Mouse (Mus musculus): ENCODE data around the gene Purb.

Gene Purb

GRCm38 (mm10) chr11:6445441-6445840 is 30.3 kb downstream of the Purb start:
- no peak for TF ChIP-seq POU5F1 (IDR thresholded peaks at IDR 0.05; ENCODE audit: borderline replicate concordance, low read length)
- no peak for TF ChIP-seq NANOG (IDR thresholded peaks at IDR 0.05; ENCODE audit: borderline replicate concordance, low read length)
- TF ChIP-seq CTCF (conservative IDR thresholded peaks at IDR 0.05; ENCODE audit: low read length): no peak; the same call in 1 of the 2 replicates
- Histone ChIP-seq H3K4me3 (replicated peaks; ENCODE audit: low read length) (peak overlapping the region; percentile 71; the same call in 1 of the 2 replicates), H3K36me3 (ENCODE audit: insufficient read depth, low read length) (0 out of 2 replicates have a peak, but pooled peaks cover 3% of the 10 kb centered on the region), H3K27me3 (ENCODE audit: insufficient read depth, low read length) (no peaks in the 10 kb centered on the region), H3K9me3 (ENCODE audit: low read length) (peaks cover 21% of the 10 kb centered on the region), H3K4me1 (replicated peaks; ENCODE audit: low read depth, low read length) (peaks cover 42% of the 10 kb centered on the region)

GRCm38 (mm10) chr11:6444077-6444853 is 31.5 kb downstream of the Purb start, which contains the start of gene H2afv:
Gene H2afv (minus strand): TSS chr11:6444443.
- TF ChIP-seq NANOG (IDR thresholded peaks at IDR 0.05; ENCODE audit: borderline replicate concordance, low read length) (no peak), POU5F1 (IDR thresholded peaks at IDR 0.05; ENCODE audit: borderline replicate concordance, low read length) (no peak), CTCF (conservative IDR thresholded peaks at IDR 0.05; ENCODE audit: low read length) (no peak)
- H3K36me3 ChIP-seq (ENCODE audit: insufficient read depth, low read length): peaks cover 8% of the 10 kb centered on the region; the same call in 1 of the 2 replicates
- H3K4me3 ChIP-seq (replicated peaks; ENCODE audit: low read length): peak within 1 kb of the TSS; percentile 88
- peaks cover 52% of the 10 kb centered on the region for H3K4me1 ChIP-seq (replicated peaks; ENCODE audit: low read depth, low read length)
- H3K27me3 ChIP-seq (ENCODE audit: insufficient read depth, low read length): no peaks in the 10 kb centered on the region
- H3K9me3 ChIP-seq (ENCODE audit: low read length): peaks cover 21% of the 10 kb centered on the region

DNA sequence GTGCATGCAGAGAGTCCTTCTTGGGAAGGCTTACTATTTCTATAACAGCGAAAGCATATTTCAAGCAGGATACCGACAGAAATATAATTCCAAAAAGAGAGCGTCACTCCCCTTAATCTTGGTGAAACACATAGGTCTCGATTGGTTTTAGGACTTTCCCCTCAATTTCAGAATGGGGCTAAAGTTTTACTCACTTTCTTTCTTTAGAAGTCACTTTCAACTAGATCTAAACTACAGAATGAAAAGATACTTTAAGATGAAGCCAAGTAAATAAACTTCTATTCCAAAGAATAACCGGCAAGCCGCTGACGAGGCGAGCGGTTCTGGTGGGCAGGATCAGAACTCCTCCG is 32.0 kb downstream of the Purb start:
- Histone ChIP-seq H3K4me1 (replicated peaks; ENCODE audit: low read depth, low read length) (peaks cover 58% of the 10 kb centered on the region), H3K36me3 (ENCODE audit: insufficient read depth, low read length) (peaks cover 14% of the 10 kb centered on the region)

GRCm38 (mm10) chr11:6443102-6443501 is 32.6 kb downstream of the Purb start:
- TF ChIP-seq NANOG (IDR thresholded peaks at IDR 0.05; ENCODE audit: borderline replicate concordance, low read length): no peak
- no peak for TF ChIP-seq POU5F1 (IDR thresholded peaks at IDR 0.05; ENCODE audit: borderline replicate concordance, low read length)
- no peak for TF ChIP-seq CTCF (conservative IDR thresholded peaks at IDR 0.05; ENCODE audit: low read length)
- Histone ChIP-seq H3K4me1 (replicated peaks; ENCODE audit: low read depth, low read length) (peaks cover 59% of the 10 kb centered on the region), H3K27me3 (ENCODE audit: insufficient read depth, low read length) (no peaks in the 10 kb centered on the region), H3K36me3 (ENCODE audit: insufficient read depth, low read length) (peaks cover 20% of the 10 kb centered on the region), H3K9me3 (ENCODE audit: low read length) (peaks cover 12% of the 10 kb centered on the region), H3K4me3 (replicated peaks; ENCODE audit: low read length) (peak overlapping the region; percentile 88)

More for the DNA sequence above, 32.0 kb downstream of the Purb start:
- no peaks in the 10 kb centered on the region for H3K27me3 ChIP-seq (ENCODE audit: insufficient read depth, low read length)
- H3K4me3 ChIP-seq (replicated peaks; ENCODE audit: low read length): peak overlapping the region; percentile 88
- TF ChIP-seq CTCF (conservative IDR thresholded peaks at IDR 0.05; ENCODE audit: low read length) (no peak), POU5F1 (IDR thresholded peaks at IDR 0.05; ENCODE audit: borderline replicate concordance, low read length) (no peak), NANOG (IDR thresholded peaks at IDR 0.05; ENCODE audit: borderline replicate concordance, low read length) (no peak)
- peaks cover 16% of the 10 kb centered on the region for H3K9me3 ChIP-seq (ENCODE audit: low read length)

DNA sequence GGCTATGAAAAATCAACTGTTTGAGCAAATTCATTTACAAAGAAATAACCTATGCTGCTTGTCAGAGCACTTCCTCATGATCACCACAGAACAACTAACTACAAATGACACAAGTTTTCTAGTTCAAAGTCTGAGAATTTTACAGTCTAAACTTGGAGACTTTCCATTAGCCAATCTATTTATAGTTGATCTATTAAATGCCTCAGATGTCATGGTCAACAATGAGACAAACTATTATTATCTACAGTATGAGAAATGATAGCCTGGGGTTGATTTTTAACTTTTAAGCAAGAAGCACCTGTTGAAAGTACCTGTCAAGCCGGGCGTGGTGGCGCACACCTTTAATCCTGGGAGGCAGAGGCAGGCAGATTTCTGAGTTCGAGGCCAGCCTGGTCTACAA is 33.2 kb downstream of the Purb start:
- TF ChIP-seq POU5F1 (IDR thresholded peaks at IDR 0.05; ENCODE audit: borderline replicate concordance, low read length) (no peak), CTCF (conservative IDR thresholded peaks at IDR 0.05; ENCODE audit: low read length) (no peak), NANOG (IDR thresholded peaks at IDR 0.05; ENCODE audit: borderline replicate concordance, low read length) (no peak)
- Histone ChIP-seq H3K36me3 (ENCODE audit: insufficient read depth, low read length) (peaks cover 25% of the 10 kb centered on the region), H3K4me1 (replicated peaks; ENCODE audit: low read depth, low read length) (peaks cover 62% of the 10 kb centered on the region), H3K9me3 (ENCODE audit: low read length) (peaks cover 7% of the 10 kb centered on the region), H3K4me3 (replicated peaks; ENCODE audit: low read length) (no peak overlapping the region), H3K27me3 (ENCODE audit: insufficient read depth, low read length) (no peaks in the 10 kb centered on the region)

DNA sequence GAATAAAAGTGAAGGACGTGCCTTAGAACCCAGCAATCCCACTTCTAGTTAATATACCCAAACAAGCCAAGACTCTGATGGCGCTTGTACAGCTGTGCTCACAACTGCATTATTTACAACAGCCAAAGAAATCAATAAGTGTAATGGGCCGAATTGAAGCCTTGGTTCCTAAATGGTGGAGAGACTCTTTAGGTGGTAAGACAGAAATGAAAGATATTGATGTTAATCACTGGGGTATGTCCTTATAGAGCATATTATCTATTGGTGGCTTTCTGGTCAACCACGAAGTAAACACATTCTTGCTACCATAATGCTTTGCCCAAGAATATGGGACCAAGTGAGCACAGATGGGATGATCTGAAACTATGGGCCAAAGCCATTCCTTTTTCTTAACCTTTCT is 35.5 kb downstream of the Purb start:
- H3K4me1 ChIP-seq (replicated peaks; ENCODE audit: low read depth, low read length): peaks cover 66% of the 10 kb centered on the region
- H3K9me3 ChIP-seq (ENCODE audit: low read length): no peaks in the 10 kb centered on the region
- no peak overlapping the region for H3K4me3 ChIP-seq (replicated peaks; ENCODE audit: low read length)
- no peaks in the 10 kb centered on the region for H3K27me3 ChIP-seq (ENCODE audit: insufficient read depth, low read length)
- no peak for TF ChIP-seq POU5F1 (IDR thresholded peaks at IDR 0.05; ENCODE audit: borderline replicate concordance, low read length)
- TF ChIP-seq CTCF (conservative IDR thresholded peaks at IDR 0.05; ENCODE audit: low read length): no peak
- no peak for TF ChIP-seq NANOG (IDR thresholded peaks at IDR 0.05; ENCODE audit: borderline replicate concordance, low read length)
- peaks cover 45% of the 10 kb centered on the region for H3K36me3 ChIP-seq (ENCODE audit: insufficient read depth, low read length)

DNA sequence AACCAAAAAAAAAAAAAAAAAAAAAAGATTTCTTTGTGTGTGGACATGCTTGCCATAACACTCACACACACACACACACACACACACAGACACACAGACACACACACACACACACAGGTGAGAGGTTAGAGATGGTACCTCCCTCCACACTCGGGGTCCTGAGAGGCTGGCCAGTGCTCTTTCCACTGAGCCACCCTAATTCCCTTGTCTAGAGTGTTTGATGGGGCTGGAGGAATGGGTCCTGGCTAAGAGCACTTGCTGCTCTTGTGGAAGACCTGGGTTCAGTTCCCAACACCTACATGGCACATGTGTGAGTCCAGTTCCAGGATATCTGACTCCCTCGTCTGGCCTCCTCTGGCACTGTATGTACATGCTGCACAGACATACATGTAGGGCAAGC is 38.0 kb downstream of the Purb start:
- no peaks in the 10 kb centered on the region for H3K9me3 ChIP-seq (ENCODE audit: low read length)
- H3K4me1 ChIP-seq (replicated peaks; ENCODE audit: low read depth, low read length): peaks cover 52% of the 10 kb centered on the region
- TF ChIP-seq NANOG (IDR thresholded peaks at IDR 0.05; ENCODE audit: borderline replicate concordance, low read length) (no peak), POU5F1 (IDR thresholded peaks at IDR 0.05; ENCODE audit: borderline replicate concordance, low read length) (no peak), CTCF (conservative IDR thresholded peaks at IDR 0.05; ENCODE audit: low read length) (no peak)
- H3K36me3 ChIP-seq (ENCODE audit: insufficient read depth, low read length): peaks cover 70% of the 10 kb centered on the region
- H3K4me3 ChIP-seq (replicated peaks; ENCODE audit: low read length): no peak overlapping the region
- no peaks in the 10 kb centered on the region for H3K27me3 ChIP-seq (ENCODE audit: insufficient read depth, low read length)

GRCm38 (mm10) chr11:6436442-6436841 is 39.3 kb downstream of the Purb start:
- TF ChIP-seq CTCF (conservative IDR thresholded peaks at IDR 0.05; ENCODE audit: low read length) (peak; percentile 69), POU5F1 (IDR thresholded peaks at IDR 0.05; ENCODE audit: borderline replicate concordance, low read length) (no peak), NANOG (IDR thresholded peaks at IDR 0.05; ENCODE audit: borderline replicate concordance, low read length) (no peak)
- peaks cover 44% of the 10 kb centered on the region for H3K4me1 ChIP-seq (replicated peaks; ENCODE audit: low read depth, low read length)
- peaks cover 82% of the 10 kb centered on the region for H3K36me3 ChIP-seq (ENCODE audit: insufficient read depth, low read length)
- H3K27me3 ChIP-seq (ENCODE audit: insufficient read depth, low read length): no peaks in the 10 kb centered on the region
- H3K9me3 ChIP-seq (ENCODE audit: low read length): no peaks in the 10 kb centered on the region
- H3K4me3 ChIP-seq (replicated peaks; ENCODE audit: low read length): peak overlapping the region; percentile 50
